Mouse (Mus musculus) forebrain, postnatal 0 days (tissue): ENCODE measurements at regions not wholly inside any gene's neighbourhood (a gene's known extent, or its start where the extent isn't known, plus 50 kb on each side); places are given as distances from the start of the nearest gene placed in this dataset.
"Not testable (repeated sequence)": the region's sequence is repeated elsewhere in the genome, so short reads cannot be mapped to it uniquely, and the experiment has no call there.

ENCODE experiments used
- ATAC-seq: fragments of 200-750 bp; cut with Nextera tagmentation; 2 replicates; pipeline ENCODE4 v1.8.0; 2017; ENCODE audit warnings: mild to moderate bottlenecking, moderate library complexity
- DNase-seq: peaks from one replicate; pipeline ENCODE4 v3.0.0-alpha.2; 2015
- H3K27ac ChIP-seq: fragments of 300-500 bp; sonication (generic); 2 replicates; pipeline ENCODE4 v1.5.1; 2014; ENCODE audit warnings: low read depth, mild to moderate bottlenecking, antibody characterized with exemption, low read length, moderate library complexity, mixed read lengths
- H3K27me3 ChIP-seq: fragments of 300-500 bp; sonication (generic); 2 replicates; pipeline ENCODE4 v1.6.1; 2014; ENCODE audit warnings: mild to moderate bottlenecking, low read length, mixed read lengths; ENCODE audit not compliant: insufficient read depth
- H3K36me3 ChIP-seq: fragments of 300-500 bp; sonication (generic); 2 replicates; pipeline ENCODE4 v1.6.1; 2014; ENCODE audit warnings: mild to moderate bottlenecking, moderate library complexity; ENCODE audit not compliant: insufficient read depth
- H3K4me1 ChIP-seq: fragments of 300-500 bp; sonication (generic); 2 replicates; pipeline ENCODE4 v1.6.1; 2014; ENCODE audit warnings: antibody characterized with exemption; ENCODE audit not compliant: insufficient read depth
- H3K4me2 ChIP-seq: fragments of 300-500 bp; sonication (generic); 2 replicates; pipeline ENCODE4 v1.6.1; 2014; ENCODE audit warnings: low read depth, mild to moderate bottlenecking, moderate library complexity
- H3K4me3 ChIP-seq: fragments of 300-500 bp; sonication (generic); 2 replicates; pipeline ENCODE4 v1.5.1; 2014; ENCODE audit warnings: low read depth, low read length, mixed read lengths
- H3K9ac ChIP-seq: fragments of 300-500 bp; sonication (generic); 2 replicates; pipeline ENCODE4 v1.6.1; 2014; ENCODE audit warnings: mild to moderate bottlenecking
- H3K9me3 ChIP-seq: fragments of 300-500 bp; sonication (generic); 2 replicates; pipeline ENCODE4 v1.6.1; 2016; ENCODE audit warnings: low read length
- CTCF ChIP-seq: sonication (generic); IDR thresholded peaks from 2 replicates; pipeline ENCODE4 v1.5.1; 2016; ENCODE audit warnings: antibody characterized with exemption, control low read depth, low read depth
- WGBS: fragments of 180-500 bp; shearing (Covaris S2); extraction: QIAGEN DNeasy Blood & Tissue Kit; methylation state at CpG from one replicate; pipeline ENCODE4 v1.1.7; 2014; 5-methylcytosine and 5-hydroxymethylcytosine counted together

DNA sequence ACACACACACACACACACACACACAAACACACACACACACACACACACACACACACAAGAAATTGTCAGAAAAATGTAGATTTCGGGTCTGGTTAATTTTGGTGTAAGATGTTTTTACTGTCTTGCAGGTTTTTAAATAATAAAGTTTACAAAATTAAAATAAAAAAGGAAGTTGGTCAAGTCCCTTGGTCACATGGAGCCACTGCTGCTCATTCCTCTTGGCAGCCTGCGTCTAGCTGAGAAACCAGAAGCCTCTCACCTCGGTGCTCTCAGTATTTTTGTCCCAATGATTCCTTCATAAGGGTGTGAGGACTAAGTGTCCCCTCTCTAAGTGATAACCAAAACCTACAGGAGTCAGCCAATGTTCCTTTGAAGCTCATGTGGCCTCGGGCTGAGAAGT lies 76.8 kb upstream of the Smg1 start:
- H3K9ac ChIP-seq, result no peak overlapping the region
- no peak overlapping the region for H3K27ac ChIP-seq
- no peak overlapping the region for H3K4me3 ChIP-seq
- H3K4me1 ChIP-seq, result no peaks in the 10 kb centered on the region; the same call in 1 of the 2 replicates
- no peaks in the 10 kb centered on the region for H3K36me3 ChIP-seq
- ATAC-seq (no peak), DNase-seq (no peak)
- no peak overlapping the region for H3K4me2 ChIP-seq
- no peak for TF ChIP-seq CTCF
- 86% methylated on average over 4 of the region's 4 CpGs for WGBS
- H3K27me3 ChIP-seq, result no peaks in the 10 kb centered on the region
- H3K9me3 ChIP-seq, result no peaks in the 10 kb centered on the region

DNA sequence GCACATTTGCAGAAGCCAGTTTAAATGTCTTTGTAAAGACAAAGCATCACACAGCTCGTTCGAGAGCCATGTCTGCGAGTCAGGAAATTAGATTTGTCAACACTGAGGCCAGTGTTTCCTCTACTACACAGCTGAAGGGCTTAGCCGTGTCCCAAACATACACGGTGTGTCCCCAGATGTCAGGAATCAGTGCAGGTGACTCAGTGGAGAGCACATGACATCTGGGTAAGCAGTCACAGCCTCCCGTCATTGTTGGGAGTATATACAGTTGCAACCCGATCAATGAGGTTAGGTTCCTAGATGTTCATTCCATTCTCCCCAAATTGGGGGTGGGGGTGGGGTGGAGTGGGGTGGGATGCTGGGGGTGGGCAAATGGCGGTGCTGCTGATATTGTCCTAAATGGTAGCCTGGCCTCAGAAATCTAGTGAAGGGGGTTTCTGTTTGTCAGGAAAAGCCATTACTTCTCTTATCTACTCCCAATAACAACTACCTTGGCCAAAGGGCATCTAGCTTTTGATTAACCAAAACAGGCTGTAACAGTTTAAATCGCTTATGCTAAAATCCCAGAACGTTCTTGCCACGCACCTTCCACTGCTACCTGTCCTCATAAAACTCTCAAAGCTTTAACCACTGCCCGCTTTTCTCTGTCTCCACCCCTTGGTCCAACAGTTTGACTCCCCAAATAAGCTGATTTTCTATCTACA lies 75.1 kb upstream of the Smg1 start:
- Histone ChIP-seq H3K9ac (no peak overlapping the region), H3K4me2 (no peak overlapping the region), H3K36me3 (no peaks in the 10 kb centered on the region), H3K9me3 (no peaks in the 10 kb centered on the region), H3K4me3 (no peak overlapping the region), H3K4me1 (no peaks in the 10 kb centered on the region; the same call in 1 of the 2 replicates), H3K27me3 (no peaks in the 10 kb centered on the region), H3K27ac (no peak overlapping the region)
- WGBS, result 75% methylated on average over 12 of the region's 12 CpGs
- no peak for TF ChIP-seq CTCF
- no peak for ATAC-seq
- no peak for DNase-seq

DNA sequence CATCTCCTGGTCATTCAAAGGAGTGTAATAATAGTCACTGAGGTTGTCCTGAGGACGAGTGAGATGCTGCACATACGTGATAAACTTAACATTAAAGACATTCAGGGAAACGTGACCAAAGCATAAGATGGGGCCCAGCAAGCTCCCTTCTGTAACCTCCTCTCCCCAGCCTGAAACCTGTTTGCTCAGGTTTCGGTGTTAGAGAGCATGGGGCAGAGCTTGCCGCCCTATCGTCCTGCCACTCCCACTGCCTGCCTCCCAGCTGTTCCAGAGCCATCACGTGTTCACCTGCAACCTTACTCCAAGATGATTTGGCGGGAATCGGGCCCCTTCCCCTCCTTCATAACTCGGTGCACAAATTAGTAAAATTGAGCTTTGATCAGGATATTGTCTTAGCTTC lies 71.4 kb upstream of the Smg1 start:
- not testable (repeated sequence) for ATAC-seq, H3K9ac ChIP-seq, H3K9me3 ChIP-seq, H3K36me3 ChIP-seq, DNase-seq, H3K4me3 ChIP-seq, H3K27me3 ChIP-seq, H3K4me2 ChIP-seq, H3K4me1 ChIP-seq, H3K27ac ChIP-seq
- 76% methylated on average over 10 of the region's 10 CpGs for WGBS

DNA sequence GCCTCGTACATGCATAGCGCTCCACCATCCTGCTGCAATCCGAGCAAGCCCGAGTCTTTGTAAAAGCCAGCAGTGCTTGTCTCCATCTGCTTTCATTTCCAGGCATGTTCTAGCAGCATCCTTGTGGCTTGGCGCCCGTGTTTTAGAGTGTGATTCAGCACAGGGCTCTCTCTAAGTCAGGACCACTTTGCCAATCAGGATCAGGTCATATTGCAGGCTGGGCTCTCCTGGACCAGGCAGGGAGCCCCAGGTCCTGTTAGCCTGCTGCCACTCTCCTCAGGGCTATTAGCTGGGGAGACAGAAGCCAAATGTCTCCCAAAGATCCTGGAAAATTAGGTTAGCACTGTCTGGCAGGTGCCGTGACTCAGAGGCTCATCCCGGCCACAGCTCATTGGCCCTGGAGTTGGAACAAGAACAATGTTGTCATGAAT lies 70.8 kb upstream of the Smg1 start:
- ATAC-seq (peak; percentile 81), DNase-seq (no peak)
- H3K4me3 ChIP-seq, result no peak overlapping the region
- no peaks in the 10 kb centered on the region for H3K9me3 ChIP-seq
- TF ChIP-seq CTCF, result no peak
- H3K27me3 ChIP-seq, result no peaks in the 10 kb centered on the region
- no peak overlapping the region for H3K27ac ChIP-seq
- no peaks in the 10 kb centered on the region for H3K36me3 ChIP-seq
- no peak overlapping the region for H3K4me2 ChIP-seq
- 65% methylated on average over 8 of the region's 8 CpGs for WGBS
- no peak overlapping the region for H3K9ac ChIP-seq
- no peaks in the 10 kb centered on the region; the same call in 1 of the 2 replicates for H3K4me1 ChIP-seq

DNA sequence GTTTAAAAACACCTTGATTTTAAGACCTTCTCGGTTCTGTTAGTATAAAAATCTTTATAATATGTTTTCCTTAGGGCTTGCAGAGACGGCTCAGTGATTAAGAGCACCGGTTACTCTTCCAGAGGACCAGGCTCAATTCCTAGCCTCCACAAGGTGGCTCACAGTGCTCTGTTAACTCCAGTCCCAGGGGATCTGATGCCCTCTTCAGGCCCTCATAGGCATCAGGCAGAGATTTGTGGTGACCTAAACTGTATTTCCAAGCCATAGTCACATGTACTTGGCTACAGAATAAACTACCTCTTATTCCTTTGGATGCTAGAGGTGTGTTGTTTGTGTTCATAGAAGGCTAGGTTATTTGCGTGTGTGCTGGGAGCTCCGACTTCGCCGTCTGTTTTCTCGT lies 70.3 kb upstream of the Smg1 start:
- H3K9me3 ChIP-seq, result no peaks in the 10 kb centered on the region
- 56% methylated on average over 8 of the region's 8 CpGs for WGBS
- no peak overlapping the region for H3K9ac ChIP-seq
- H3K4me1 ChIP-seq, result no peaks in the 10 kb centered on the region; the same call in 1 of the 2 replicates
- H3K27ac ChIP-seq, result no peak overlapping the region
- ATAC-seq (peak; percentile 81), DNase-seq (peak; percentile 62)
- no peaks in the 10 kb centered on the region for H3K27me3 ChIP-seq
- peak; percentile 71 for TF ChIP-seq CTCF
- H3K36me3 ChIP-seq, result no peaks in the 10 kb centered on the region
- H3K4me2 ChIP-seq, result no peak overlapping the region
- no peak overlapping the region for H3K4me3 ChIP-seq

DNA sequence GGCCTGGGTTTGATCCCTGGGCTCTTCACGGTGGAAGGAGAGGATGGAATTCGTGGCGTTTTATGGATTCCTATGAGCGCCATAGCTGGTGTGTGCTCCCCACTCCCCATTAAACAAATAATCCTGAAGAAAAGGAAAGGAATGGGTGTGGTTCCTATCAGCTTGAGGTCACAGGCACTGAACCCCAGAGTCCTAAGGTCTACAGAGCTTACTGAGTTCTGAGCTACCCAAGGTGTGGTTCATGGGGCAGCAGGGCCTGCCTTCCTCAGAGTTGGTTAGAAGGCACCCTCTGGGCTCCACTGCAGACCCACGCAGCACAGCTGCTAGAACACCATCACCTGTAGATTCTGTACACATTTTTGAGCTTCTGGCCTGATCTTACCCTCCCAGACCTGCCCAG lies 66.3 kb upstream of the Smg1 start:
- ATAC-seq (no peak), DNase-seq (no peak)
- WGBS, result 81% methylated on average over 5 of the region's 5 CpGs
- H3K4me2 ChIP-seq, result no peak overlapping the region
- no peak for TF ChIP-seq CTCF
- no peaks in the 10 kb centered on the region for H3K36me3 ChIP-seq
- H3K9ac ChIP-seq, result no peak overlapping the region
- H3K27ac ChIP-seq, result no peak overlapping the region
- H3K4me3 ChIP-seq, result no peak overlapping the region
- no peaks in the 10 kb centered on the region for H3K27me3 ChIP-seq
- no peaks in the 10 kb centered on the region for H3K9me3 ChIP-seq
- no peaks in the 10 kb centered on the region for H3K4me1 ChIP-seq

DNA sequence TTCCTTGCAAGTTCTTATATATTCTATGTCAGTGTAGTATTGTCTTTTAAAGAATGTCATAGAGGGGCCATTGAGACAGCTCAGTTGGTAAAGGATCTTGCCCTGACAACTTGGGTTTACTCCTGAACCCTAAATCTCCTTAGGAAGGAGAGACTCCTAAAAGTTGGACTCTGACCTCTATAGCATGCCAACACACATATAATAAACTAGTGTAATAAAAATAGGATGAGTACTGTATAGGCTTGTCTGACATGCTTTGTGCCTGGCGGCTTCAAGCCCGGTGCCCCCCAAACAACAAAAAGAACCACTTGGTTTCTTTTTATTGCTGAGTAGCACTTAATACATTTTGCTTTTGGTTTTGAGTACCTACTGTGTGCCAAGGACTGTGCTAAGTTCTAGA lies 65.4 kb upstream of the Smg1 start:
- Histone ChIP-seq H3K36me3 (no peaks in the 10 kb centered on the region), H3K9ac (no peak overlapping the region), H3K27ac (no peak overlapping the region), H3K4me3 (no peak overlapping the region), H3K9me3 (no peaks in the 10 kb centered on the region), H3K27me3 (no peaks in the 10 kb centered on the region), H3K4me1 (no peaks in the 10 kb centered on the region), H3K4me2 (no peak overlapping the region)
- 84% methylated on average over 2 of the region's 2 CpGs for WGBS
- no peak for TF ChIP-seq CTCF
- ATAC-seq (no peak), DNase-seq (no peak)
